ENCODE assay signal across 10 mouse cellular contexts in the genomic region with DNA sequence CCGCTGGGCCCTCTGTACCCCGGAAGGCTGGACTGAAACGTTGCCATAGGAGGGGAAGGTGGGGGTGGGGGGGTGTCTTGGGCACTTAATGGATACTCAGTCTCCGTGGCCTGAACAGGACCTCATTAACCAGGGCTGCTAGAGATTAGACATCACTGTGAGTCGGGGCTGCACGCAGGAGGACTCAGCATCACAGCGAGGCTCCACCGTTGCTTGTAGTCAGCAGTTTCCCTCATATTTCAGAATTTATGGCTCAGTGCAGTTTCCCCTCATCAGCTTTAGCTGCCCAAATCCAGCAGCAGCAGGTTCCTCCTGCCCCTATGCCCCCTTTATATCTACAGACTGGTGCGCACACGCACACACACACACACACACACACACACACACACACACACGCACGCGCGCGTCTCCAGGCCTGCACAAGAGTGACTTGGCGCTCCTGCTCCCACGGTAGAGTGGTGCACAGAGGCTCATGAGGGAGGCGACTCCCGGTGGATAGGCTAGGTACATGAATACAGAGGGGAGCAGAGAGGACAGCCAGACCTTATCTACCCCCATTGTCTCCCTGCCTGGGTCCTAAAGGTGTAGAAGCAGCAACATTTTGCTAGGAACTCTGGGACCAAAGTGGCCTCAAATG.
A peak's percentile ranks its signal among the peaks of the same experiment; 100 is the strongest.
DNase-seq lines count a peak whose midpoint lies in the region; ATAC-seq and TF ChIP-seq lines count a peak whose summit lies in the region.
"Had no signal": no experiment of that assay in that cellular context is flagged by ENCODE, and none has a peak within 500 bp of the region (broad histone marks: within the 10 kb centered on the region; RNA-seq: fewer than 3 reads in every experiment).

No protein-coding gene starts in this region.

- H3K9ac ChIP-seq in lung, embryonic 16.5 days (ENCODE audit: low read length), result no peak overlapping the region
- no peak overlapping the region for H3K9ac ChIP-seq in forebrain, postnatal 0 days

- no peaks in the 10 kb centered on the region for H3K36me3 ChIP-seq in lung, embryonic 16.5 days (ENCODE audit: control insufficient read depth, insufficient read depth, low read length)
- no peaks in the 10 kb centered on the region for H3K36me3 ChIP-seq in forebrain, postnatal 0 days (ENCODE audit: insufficient read depth)
- no peaks in the 10 kb centered on the region for H3K36me3 ChIP-seq in midbrain, embryonic 10.5 days
- H3K36me3 ChIP-seq in thymus, adult 2 months (ENCODE audit: control insufficient read depth, insufficient read depth, low read length), result no peaks in the 10 kb centered on the region

- WGBS in lung, embryonic 16.5 days, result 57% methylated on average over 19 of the region's 19 CpGs
- 54% methylated on average over 19 of the region's 19 CpGs for WGBS in forebrain, postnatal 0 days
- WGBS in midbrain, embryonic 10.5 days, result 71% methylated on average over 19 of the region's 19 CpGs
- WGBS in thymus, adult 2 months, result 62% methylated on average over 19 of the region's 19 CpGs

- TF ChIP-seq POLR2A in thymus, adult 2 months (IDR thresholded peaks at IDR 0.05; ENCODE audit: control insufficient read depth, extremely low read depth, insufficient read depth, low read length, poor library complexity), result no peak

- H3K4me3 ChIP-seq in lung, embryonic 16.5 days (ENCODE audit: low read length), result no peak overlapping the region
- H3K4me3 ChIP-seq in forebrain, postnatal 0 days (ENCODE audit: low read depth, low read length), result no peak overlapping the region
- H3K4me3 ChIP-seq in midbrain, embryonic 10.5 days, result no peak overlapping the region
- H3K4me3 ChIP-seq in thymus, adult 2 months (ENCODE audit: control insufficient read depth, insufficient read depth, low read length), result no peak overlapping the region

- no peak for DNase-seq in lung, postnatal 25 days (ENCODE audit: low spot score)
- peak; percentile 32 for DNase-seq in forebrain, postnatal 0 days
- DNase-seq in midbrain, embryonic 10.5 days (ENCODE audit: low spot score), result no peak
- DNase-seq in left cerebral cortex, postnatal 10 days (ENCODE audit: extremely low spot score in 1 of 2, low spot score in 2 of 2), result no peak
- DNase-seq in thymus, adult 2 months, result no peak
- no peak for DNase-seq in adrenal gland, adult 2 months
- DNase-seq: cerebellum, adult 11 months; lung, adult 18-20 months; thymus, postnatal 14 days had no signal

- H3K9me3 ChIP-seq in lung, embryonic 16.5 days (ENCODE audit: control insufficient read depth, low read length), result peaks cover 3% of the 10 kb centered on the region; the same call in 1 of the 2 replicates
- no peaks in the 10 kb centered on the region for H3K9me3 ChIP-seq in forebrain, postnatal 0 days (ENCODE audit: low read length)
- peaks cover 11% of the 10 kb centered on the region for H3K9me3 ChIP-seq in midbrain, embryonic 10.5 days (replicated peaks)

- intact Hi-C loops in left cerebral cortex, postnatal 10 days (cut with DNase I), result no loop called here

- TF ChIP-seq CTCF in forebrain, postnatal 0 days (IDR thresholded peaks at IDR 0.05; ENCODE audit: low read depth), result no peak
- no peak for TF ChIP-seq CTCF in thymus, adult 2 months (IDR thresholded peaks at IDR 0.05; ENCODE audit: borderline replicate concordance, control insufficient read depth, extremely low read depth, insufficient read depth, low read length, poor library complexity)

- H3K4me2 ChIP-seq in lung, embryonic 16.5 days (ENCODE audit: low read depth, low read length), result no peak overlapping the region
- no peak overlapping the region for H3K4me2 ChIP-seq in forebrain, postnatal 0 days (ENCODE audit: low read depth)

- H3K4me1 ChIP-seq in lung, embryonic 16.5 days (replicated peaks; ENCODE audit: control insufficient read depth, insufficient read depth, low read length), result no peaks in the 10 kb centered on the region
- no peaks in the 10 kb centered on the region for H3K4me1 ChIP-seq in forebrain, postnatal 0 days (ENCODE audit: insufficient read depth)
- H3K4me1 ChIP-seq in midbrain, embryonic 10.5 days, result peaks cover 23% of the 10 kb centered on the region
- no peaks in the 10 kb centered on the region for H3K4me1 ChIP-seq in thymus, adult 2 months (replicated peaks; ENCODE audit: control insufficient read depth, insufficient read depth, low read length)

- 0 out of 2 replicates have a peak, but pooled peaks have one; percentile 28 for ATAC-seq in lung, embryonic 16.5 days (ENCODE audit: low read depth)
- peak; percentile 80 for ATAC-seq in forebrain, postnatal 0 days

- H3K27me3 ChIP-seq in lung, embryonic 16.5 days (ENCODE audit: control insufficient read depth, insufficient read depth, low read depth, low read length), result no peaks in the 10 kb centered on the region
- H3K27me3 ChIP-seq in forebrain, postnatal 0 days (ENCODE audit: insufficient read depth, low read length), result no peaks in the 10 kb centered on the region
- H3K27me3 ChIP-seq in midbrain, embryonic 10.5 days (ENCODE audit: low read depth, poor library complexity, severe bottlenecking), result no peaks in the 10 kb centered on the region
- no peaks in the 10 kb centered on the region for H3K27me3 ChIP-seq in thymus, adult 2 months (ENCODE audit: control insufficient read depth, insufficient read depth, low read length)

- H3K27ac ChIP-seq in lung, embryonic 16.5 days (ENCODE audit: low read length), result no peak overlapping the region
- no peak overlapping the region for H3K27ac ChIP-seq in forebrain, postnatal 0 days (ENCODE audit: low read depth, low read length)
- H3K27ac ChIP-seq in midbrain, embryonic 10.5 days (replicated peaks), result peak overlapping the region; percentile 65
- no peak overlapping the region for H3K27ac ChIP-seq in thymus, adult 2 months (ENCODE audit: control insufficient read depth, insufficient read depth, low read length)
